Mouse (Mus musculus) T-cell, adult 2 months (primary cell): ENCODE measurements at regions not wholly inside any gene's neighbourhood (a gene's known extent, or its start where the extent isn't known, plus 50 kb on each side); places are given as distances from the start of the nearest gene placed in this dataset.

Experiments
- DNase-seq: peaks from one replicate; pipeline ENCODE4 v3.0.0; 2022; ENCODE audit warnings: low spot score

GRCm38 (mm10) chr13:110784822-110785221 is 390.0 kb downstream of the Plk2 start:
- DNase-seq = no peak

GRCm38 (mm10) chr13:110798313-110798712 is 403.5 kb downstream of the Plk2 start:
- DNase-seq = no peak

- DNase-seq = no peak
Observed at GRCm38 (mm10) chr13:110802841-110803240, 408.0 kb downstream of the Plk2 start.

- DNase-seq = no peak
Observed at GRCm38 (mm10) chr13:110812401-110812800, 417.6 kb downstream of the Plk2 start.

GRCm38 (mm10) chr13:110814066-110814465 is 419.2 kb downstream of the Plk2 start:
- DNase-seq = no peak

DNA sequence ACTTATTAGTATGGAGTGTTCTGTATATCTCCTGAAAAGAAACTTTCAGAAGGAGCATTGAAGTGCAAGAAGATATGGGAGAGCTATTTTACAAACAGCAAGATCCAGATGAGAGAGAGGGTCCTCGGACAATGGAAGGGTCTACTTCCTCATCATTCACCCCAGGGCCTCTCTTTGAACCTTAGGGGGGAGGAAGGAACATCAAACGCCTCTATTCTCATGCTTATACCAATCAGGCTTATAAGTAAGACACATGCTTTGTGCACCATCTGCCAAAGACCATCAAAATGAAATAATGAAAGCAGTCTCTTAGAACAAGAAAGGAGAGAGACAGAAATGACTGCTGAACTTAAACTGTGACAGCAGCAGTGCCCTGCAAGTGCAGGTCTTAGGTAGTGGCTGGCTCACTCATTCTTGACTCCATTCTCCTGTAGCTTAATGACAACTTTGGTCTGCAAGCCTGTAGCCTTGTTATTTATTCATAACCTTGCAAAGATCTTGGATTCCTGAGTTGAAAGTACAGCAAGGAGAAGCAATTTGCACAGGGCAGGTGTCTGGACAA is 424.5 kb downstream of the Plk2 start:
- DNase-seq = no peak

DNA sequence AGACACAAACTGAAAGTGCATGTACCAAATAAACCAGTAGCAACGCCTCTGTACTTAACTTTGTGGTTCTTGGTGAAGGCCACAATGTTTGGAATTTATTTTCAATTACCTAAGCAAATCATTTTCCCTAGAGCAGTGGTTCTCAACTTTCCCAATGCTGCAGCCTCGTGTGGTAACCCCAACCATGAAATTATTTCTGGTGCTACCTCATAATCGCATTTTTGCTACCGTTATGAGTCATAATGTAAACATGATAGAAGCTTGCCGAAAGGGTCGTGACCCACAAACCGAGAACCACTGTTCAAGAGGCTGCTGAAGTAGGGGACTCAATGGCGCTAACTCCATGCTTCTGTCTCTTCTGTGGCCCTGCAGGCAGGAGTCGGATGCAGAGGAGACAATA is 429.9 kb upstream of the Actbl2 start:
- DNase-seq = no peak

GRCm38 (mm10) chr13:110832442-110832841 is 422.4 kb upstream of the Actbl2 start:
- DNase-seq = no peak

DNA sequence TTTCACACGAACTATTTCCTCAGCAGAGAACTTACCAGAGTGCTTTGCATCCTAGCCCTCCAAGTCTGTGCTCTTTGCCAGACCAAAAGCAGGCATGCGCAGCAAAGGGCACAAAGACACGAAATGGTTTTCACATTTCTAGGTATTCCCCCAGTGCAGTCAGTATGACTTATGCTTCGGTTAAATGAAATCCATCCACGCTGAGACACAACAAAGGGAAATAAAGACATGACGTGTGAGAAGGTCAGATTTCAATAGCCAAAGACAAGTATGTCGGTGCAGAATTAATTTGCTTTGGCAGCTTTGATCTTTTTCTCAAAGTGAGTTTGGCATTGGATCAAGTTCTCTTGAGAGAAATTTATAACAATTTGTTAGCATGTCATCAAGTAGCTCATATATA is 417.9 kb upstream of the Actbl2 start:
- DNase-seq = no peak

DNA sequence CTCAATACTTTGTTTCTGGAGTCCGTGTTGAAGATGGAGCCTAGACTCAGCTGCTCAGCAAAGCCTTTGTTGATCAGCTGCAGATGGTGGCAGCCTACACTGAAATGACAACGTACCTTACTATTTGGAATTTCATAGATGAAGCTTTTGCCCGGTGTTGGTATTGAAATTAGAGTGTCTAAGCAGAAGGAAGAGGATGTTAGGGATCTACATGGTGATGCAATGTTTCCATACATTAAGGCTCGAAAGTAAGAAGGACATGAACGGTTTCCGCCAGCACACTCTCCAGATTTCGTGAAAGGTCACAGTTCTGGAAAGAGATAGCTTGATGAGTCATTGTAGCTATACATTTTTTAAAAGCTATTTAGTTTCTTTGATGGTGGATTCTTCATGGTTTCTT is 412.9 kb upstream of the Actbl2 start:
- DNase-seq = no peak

DNA sequence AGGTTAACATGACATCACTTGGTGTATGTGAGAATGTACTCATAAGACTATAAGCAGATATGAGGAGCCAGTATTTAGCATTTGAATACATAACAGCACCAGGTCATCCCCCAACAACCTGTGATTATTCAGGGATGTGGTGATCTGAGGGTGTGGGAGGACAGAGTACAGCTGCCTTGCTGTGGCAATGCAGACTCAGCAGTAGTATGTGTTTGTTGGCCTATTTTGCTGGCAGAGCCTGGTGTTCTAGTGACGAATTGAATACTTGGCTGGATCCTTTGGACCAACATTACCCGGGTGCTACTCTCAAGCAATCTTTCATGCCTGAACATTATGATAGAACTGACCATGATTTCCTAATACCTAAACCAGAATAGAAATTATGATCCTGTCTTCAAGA is 409.1 kb upstream of the Actbl2 start:
- DNase-seq = no peak

- no peak for DNase-seq
Observed at GRCm38 (mm10) chr13:110852996-110853727, 401.7 kb upstream of the Actbl2 start.

DNA sequence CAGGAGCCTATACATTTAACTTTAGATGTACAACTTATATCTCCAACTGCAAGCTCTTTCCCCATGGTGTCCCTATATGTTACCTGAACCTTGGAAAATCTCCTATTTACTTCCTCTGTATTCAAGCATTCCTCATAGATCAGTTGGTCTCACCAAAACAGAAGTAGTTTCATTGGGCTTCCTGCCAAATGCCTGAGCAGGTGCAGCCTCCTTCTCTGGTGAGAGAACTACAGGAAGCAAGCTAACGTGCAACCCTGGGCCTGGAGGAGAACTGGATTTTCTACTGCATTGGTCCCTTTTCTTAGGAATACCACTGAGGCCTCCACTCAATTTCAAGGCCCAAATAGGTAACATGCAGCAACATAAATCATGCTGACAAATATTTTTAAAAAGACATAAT is 400.6 kb upstream of the Actbl2 start:
- no peak for DNase-seq

GRCm38 (mm10) chr13:110865902-110866512 is 388.8 kb upstream of the Actbl2 start:
- no peak for DNase-seq

- no peak for DNase-seq
Observed at GRCm38 (mm10) chr13:110866713-110867112, 388.1 kb upstream of the Actbl2 start.

DNA sequence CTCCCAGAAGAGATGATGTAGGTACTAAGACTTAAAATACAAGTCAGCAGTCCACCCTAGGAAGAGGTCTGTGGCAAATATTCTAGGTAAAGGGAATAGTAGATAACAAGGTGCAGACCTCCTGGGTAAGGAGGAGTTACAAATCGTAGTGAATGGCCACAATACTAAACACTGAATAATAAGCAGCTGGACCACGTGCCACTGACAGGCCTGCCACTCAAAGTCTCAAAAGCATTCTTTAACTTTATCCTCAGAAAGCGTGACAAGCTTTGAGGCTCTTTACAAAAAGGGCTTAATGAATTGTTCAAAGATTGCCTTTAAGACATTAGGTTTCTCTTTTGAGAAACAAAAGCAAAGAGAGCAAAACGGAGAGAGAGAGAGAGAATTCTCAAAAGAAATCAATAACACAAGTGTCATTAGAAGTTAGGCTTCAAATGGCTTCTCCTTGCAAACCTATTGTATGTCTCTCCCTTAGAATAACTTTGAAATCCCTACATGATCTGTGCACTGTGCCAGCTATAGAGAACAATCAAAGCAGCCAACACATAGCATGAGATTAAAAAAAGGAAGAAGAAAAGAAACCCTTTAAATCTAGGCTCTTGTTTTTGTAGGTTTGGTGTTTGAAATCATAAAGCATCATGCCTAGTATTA is 383.6 kb upstream of the Actbl2 start:
- DNase-seq = no peak

GRCm38 (mm10) chr13:110871776-110872135 is 383.1 kb upstream of the Actbl2 start:
- DNase-seq = no peak

DNA sequence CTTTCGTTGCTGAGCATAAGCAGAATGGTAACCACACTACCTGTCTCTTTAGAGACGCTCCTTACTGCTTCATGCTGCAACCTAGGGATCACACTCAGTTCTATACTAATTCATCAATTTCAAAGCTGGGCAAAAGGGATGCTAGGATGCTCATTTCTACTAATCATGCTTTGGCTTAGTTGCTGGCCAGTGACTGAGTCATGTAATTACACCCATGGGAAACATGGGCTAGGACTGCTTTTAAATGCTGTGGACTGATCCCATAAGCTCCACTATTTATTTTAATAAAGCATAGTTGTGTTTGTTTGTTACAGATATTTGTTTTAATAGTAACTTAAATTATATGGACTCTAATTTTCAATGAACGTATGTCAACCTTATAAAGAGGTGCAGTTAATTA is 373.2 kb upstream of the Actbl2 start:
- no peak for DNase-seq

DNA sequence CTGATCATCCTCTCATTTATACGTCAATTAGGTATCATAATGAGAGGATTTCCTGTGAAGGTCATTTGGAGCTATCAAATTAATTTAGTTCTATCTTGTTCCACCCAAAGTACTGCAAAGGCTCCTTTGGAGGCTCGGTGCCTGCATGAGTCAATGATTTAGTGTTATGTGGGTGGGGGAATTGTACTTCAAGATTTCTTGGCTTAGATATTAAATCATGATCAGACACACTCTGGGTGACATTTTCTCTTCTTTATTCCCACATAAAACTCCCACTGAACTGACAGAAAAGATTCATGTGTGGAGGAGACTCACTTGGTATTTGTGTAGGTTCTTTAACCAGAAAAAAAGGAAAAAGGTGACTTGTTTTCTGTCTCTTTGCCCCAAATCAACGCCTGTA is 372.6 kb upstream of the Actbl2 start:
- no peak for DNase-seq

DNA sequence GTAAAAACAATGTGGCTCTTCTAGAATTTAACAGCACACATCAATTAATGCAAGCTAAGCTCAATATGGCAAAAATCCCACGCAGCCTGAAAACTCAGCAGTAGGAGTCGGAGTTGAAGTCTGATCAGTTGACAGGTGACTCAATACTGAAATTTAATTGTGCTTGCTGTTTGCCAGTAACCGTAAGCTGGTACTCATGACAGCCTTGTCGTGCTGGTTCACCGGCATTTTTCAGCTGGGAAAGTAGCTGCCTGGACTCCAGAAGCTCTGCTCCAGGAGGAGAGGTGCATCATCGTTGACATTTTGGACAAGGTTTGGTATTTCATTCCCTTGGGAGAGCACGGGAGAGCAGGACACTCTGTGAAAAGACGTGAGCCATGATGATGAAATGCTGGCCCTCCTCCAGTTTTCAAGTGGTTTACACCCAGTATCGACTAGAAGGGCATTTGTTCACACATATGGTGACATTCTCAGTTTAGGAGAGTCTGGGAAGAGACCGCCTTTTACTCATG is 372.1 kb upstream of the Actbl2 start:
- DNase-seq = no peak

GRCm38 (mm10) chr13:110893909-110894308 is 360.9 kb upstream of the Actbl2 start:
- DNase-seq = no peak

- no peak for DNase-seq
Observed at GRCm38 (mm10) chr13:110895349-110895748, 359.5 kb upstream of the Actbl2 start.

DNA sequence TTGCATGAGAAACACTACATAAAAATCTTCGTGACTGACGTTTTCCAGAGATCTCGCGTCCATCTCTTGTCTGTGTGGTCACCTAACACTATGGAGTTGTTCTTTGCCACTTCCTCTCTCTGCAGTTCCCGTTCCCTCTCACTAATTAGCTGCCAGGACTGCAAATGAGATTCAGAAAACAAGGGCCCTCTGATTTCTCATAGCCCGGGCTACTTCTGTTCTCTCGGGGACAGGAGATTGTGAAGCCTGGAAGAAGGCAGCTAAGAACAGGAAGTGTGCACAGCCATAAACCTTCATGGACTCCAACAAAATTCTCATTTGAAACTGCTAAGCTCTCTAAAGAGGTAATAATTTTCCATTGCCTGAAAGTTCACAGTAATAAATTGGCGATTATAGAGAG is 358.9 kb upstream of the Actbl2 start:
- DNase-seq = no peak
